Mouse (Mus musculus) cortical plate, adult 2 months (tissue): Measurements from ENCODE around the gene Tnrc6a.

Source experiments
- CTCF ChIP-seq: fragments of 200-500 bp; IDR thresholded peaks from 2 replicates; pipeline ENCODE4 v1.5.1; 2011; ENCODE audit warnings: mild to moderate bottlenecking, control low read depth, low read length; ENCODE audit not compliant: insufficient read depth; ENCODE audit errors: extremely low read depth
- POLR2A ChIP-seq: fragments of 200-500 bp; IDR thresholded peaks from 2 replicates; pipeline ENCODE4 v1.6.1; 2011; ENCODE audit warnings: mild to moderate bottlenecking, low read length, control low read depth; ENCODE audit not compliant: insufficient read depth; ENCODE audit errors: extremely low read depth

GRCm38 (mm10) chr7:123134876-123135275 is 11.2 kb downstream of the Tnrc6a start:
- TF ChIP-seq POLR2A: no peak
- no peak for TF ChIP-seq CTCF
